Mouse (Mus musculus) gastrocnemius, postnatal 25 days (tissue): ENCODE measurements at regions not wholly inside any gene's neighbourhood (a gene's known extent, or its start where the extent isn't known, plus 50 kb on each side); places are given as distances from the start of the nearest gene placed in this dataset.

Experiments used
- DNase-seq: peaks from one replicate; pipeline ENCODE4 v3.0.0; 2022

DNA sequence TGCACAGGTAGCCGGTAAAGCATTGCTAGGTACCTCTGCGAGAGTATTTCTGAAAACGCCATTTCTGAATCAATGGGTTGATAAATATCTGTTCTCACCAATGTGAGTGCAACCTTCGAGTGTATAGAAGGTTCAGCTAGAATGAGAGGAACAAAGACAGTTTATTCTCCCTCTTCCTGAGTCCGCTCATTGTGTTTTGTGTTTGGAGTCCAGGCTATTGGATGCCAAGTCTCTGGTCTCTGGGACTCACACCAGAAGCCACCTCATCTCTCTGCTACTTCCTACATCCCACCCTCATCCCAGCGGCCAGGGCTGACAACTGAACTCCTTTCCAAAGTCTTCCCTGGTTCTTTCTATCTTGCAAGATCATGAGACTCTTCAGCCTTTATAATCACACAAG, 62.7 kb downstream of the Lrrc30 start:
- no peak for DNase-seq

DNA sequence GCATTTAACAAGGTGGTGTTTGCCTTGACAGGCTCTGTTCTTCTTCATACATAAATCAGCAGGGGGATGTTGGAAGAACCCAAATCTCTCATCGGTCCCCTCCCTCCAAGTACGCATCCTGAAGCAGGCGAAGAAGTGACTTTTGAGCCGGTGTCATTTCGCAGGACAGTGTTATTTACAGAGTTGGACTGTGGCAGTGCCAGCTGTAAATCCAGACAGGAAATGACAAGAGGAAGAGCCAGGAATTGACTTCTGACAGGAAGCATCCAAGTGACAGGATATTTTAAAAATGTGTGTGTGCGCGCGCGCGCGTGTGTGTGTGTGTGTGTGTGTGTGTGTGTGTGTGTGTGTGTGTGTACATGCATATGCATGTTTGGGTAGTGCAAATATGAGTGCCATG, 66.3 kb downstream of the Lrrc30 start:
- DNase-seq: no peak

DNA sequence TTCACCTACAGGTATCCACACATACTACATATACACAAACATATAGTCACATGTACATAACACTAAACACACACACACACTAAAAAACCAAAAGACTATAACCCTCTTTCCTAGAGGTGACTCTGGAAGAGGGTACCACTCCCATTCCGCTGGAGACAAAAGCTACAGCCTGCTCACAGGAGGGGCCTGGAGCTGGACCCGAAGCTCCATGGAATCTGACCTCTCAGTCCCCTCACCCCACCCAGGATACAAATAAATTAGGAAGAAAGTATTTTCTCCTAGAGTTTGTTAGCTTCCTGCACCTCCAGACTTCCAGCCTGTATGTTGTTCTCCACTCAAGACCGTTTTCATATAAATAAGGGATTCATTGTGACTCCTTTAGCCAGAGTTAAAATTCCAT, 66.8 kb downstream of the Lrrc30 start:
- peak; percentile 11 for DNase-seq

DNA sequence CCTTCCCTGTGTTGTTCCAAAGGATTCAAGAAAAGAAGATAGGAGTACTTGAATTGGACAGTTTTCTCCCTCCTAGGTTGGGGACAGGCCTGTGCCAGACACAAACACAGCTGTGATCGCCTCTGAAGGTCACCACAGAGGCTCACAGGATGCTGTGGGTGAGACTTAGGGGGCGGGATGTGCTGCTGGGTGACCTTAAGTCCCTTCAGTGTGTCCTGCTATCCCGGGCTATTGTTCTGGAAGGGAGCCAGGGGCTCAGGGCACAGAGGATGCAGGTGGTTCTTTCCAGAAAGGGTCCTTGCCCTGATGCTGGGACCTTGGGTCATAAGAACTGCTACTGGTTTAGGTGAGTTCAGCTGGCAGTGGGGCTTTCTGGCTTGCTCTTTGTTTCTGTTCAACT, 67.7 kb downstream of the Lrrc30 start:
- DNase-seq: peak; percentile 16

DNA sequence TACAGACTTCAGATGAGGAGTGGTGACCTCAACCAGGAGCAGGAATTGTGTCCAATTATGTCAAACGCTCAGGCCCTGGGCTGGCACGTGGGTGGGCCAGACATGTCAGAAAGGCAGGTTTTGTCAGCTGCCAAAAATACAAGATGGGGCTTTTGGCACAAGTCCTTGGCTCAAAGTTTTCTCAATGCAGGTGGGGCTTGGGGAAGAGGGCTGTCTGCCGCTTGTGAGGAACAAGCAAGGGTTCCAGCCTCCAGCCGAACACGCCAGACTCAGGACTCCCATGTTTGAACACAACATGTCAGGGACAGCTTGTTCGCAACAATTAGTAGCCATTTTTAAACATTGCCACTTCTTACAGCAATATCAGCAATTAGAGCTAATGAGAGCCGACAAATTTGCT, 69.5 kb downstream of the Lrrc30 start:
- no peak for DNase-seq

DNA sequence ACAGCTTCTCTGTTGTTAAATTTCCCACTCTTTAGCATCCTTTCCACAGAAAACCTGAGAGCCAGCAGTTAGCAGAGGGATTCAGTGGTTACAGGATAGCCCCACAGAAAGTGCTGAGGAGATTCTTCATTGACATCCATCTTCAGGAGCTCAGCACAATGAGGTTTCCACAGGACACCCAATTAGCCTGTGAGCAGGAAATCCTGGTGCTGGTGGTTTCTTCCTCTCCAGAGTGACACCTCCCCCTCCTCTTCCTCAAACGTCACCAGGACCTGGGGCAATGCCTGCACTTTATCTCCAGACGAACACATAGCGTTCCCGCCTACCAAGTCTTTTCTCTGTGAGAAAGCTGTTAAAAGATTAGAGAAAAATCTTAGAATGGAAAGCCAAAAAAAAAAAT, 70.7 kb downstream of the Lrrc30 start:
- DNase-seq: no peak

DNA sequence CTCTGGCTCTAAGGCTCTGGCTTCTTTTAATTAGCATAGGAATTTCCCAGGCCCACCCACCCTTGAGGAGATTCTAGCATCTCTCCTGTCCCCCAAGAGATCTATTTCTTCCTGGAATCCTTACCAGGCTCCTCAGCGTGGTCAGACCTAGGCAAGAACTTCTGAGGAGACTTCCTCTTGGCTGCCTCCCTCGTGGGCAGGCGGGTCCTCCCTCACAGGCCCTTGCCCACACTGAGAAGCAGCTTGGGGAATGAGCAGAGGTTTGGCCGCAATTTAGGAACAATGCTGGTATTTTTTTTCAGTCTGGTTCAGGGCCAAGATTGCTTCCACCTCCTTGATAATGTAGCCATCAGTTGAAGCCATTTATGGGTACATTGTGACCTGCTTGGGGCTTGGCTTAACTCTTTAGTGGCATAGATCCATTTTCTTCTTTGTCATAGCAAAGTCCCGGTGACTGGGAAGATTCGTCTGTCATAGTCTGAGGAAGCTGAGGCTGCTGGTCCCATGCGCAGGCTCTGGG, 75.1 kb downstream of the Lrrc30 start:
- no peak for DNase-seq

DNA sequence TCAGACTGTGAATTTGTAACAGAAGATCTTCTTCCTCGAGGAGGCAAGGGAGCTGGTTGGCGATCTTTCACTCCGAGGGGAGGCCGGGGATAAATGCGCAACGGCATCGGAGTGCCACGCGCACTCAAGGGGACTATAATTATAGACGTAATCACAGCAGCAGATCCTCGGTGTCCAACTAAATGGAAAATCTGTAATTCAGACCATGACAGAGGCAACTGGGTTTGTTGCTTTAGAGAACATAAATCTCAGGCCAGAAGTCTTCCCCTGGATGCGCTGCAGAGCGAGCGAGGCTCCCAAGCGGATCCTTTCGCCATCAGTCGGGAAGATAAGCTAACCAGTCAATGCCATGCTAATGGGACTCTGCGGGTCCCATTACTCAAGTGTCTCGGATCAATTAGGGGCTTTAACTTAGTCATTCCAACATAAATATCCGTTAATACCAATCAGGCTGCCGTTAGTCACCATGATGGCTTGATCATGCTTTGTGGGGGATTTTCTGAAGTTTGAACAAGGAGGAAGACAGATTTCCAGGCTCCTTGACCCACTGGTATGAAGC, 79.9 kb downstream of the Lrrc30 start:
- no peak for DNase-seq

DNA sequence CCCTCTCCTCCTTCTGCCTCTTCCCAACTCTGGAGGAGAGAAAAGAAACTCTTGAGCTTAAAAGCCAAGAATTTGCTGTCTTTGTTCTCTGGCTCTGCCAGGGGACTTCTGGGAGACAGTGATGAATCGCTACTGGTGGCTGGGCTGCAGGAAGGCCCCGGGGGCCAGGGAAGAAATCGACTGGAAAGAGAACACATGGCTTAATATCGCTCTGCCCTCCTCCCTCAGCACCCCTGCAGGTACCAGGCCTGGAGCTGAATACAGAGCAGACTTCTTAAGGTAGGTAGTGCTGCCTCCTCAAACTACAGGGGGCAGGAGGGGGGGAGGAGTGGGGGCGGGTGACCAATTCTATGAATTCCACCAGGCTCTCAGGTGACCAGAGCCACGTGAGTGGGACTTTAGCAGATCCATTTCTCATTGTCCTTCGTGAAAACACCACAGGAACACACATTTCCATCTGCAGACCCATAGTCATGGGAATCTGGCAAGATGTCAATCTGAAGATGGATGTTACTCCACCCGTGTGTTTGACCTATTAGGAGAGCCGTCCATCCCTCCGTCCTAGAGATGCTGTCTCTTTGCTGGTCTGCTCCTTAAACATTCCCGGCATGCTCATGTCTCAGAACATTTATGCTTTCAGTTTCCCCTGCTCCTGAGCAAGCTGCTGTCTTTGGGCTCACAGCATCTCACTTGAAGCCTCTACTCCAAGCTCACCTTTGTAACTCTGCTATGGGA, 83.4 kb downstream of the Lrrc30 start:
- DNase-seq: no peak

DNA sequence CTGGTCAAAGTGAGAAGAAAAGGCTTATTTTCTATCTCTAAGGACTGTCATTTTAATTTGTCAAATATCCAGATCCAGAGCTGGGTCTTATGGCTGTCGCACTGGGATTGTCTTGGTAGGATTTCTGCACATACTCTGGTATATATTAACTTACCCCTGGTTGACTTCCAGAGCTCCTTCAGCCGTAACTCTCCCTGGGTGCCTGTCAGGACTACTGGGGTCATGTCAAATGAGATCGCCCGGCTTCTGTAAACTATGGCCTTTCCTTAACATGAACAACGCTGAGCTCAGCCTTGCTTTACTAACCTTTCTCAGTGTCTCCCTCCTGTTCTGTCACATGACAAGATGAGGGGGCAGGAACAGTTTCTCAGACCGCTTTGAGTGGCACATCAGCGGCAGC, 88.1 kb downstream of the Lrrc30 start:
- no peak for DNase-seq

DNA sequence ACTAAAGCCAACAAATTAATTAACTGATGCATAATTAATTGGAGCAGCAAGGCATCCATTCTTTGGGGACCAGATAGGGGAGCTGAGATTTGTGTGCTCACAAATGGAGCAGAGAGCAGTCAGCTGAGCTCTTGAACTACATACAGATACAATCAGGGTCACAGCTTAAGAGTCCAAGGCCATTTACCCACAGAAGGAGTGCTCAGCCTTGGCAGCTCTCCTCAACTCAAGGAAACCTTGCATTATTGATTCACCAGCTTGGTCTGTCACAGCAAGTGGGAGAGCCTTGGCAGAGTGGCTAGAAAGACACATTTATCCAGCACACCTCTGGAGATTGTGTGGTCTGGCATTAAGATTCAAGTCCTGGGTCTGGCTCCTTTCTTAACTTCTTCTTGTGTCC, 100.2 kb downstream of the Lrrc30 start:
- no peak for DNase-seq

DNA sequence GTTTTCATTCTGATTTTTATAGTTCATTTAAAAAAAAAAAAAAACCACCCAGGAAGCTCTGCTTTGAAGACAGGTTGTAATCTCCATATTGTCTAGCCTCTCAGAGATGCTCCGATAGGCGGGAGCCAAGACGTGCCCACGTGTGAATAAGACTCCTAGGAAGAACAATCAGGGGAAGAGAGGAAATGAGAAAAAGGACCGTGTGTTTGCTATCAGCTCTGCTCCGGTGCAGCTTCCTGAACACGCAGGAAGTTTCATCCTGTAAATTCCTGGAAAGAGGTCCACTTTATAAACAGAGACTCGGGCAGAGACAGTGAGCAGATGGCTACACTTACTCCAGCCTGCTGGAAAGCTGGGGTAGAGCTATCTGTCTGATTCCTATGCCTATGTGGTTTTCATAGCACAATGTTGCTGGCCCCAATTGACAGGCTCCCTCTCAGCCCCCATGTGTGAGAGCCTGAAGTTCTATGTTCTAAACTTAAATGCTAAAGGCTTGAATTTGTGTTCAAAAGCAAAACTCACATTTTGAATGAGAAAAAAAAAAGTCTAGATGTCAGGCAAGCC, 111.6 kb downstream of the Lrrc30 start:
- no peak for DNase-seq

DNA sequence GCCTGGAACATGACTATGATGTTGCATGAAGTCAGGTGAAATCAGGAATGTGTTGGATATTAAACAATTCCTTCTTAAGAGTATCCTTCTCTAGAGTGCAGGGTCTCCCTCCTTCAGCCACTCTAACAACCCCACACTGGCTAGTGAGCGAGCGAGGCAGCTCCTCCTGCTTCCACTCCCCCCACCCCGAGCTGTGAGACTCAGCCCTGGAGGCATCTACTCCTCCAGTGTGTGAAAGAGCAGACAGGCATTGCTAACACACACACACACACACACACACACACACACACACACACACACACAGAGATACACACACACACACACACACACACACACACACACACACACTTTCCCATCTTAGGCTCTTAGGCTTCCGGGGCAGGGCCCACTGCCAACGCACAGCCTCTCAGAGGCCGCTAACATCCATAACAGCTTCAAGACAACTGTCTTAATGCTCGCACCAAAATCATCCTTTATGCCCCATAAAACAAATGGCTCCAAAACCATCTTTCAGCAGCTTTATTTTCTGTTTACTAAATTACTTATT, 116.8 kb downstream of the Lrrc30 start:
- peak; percentile 16 for DNase-seq

DNA sequence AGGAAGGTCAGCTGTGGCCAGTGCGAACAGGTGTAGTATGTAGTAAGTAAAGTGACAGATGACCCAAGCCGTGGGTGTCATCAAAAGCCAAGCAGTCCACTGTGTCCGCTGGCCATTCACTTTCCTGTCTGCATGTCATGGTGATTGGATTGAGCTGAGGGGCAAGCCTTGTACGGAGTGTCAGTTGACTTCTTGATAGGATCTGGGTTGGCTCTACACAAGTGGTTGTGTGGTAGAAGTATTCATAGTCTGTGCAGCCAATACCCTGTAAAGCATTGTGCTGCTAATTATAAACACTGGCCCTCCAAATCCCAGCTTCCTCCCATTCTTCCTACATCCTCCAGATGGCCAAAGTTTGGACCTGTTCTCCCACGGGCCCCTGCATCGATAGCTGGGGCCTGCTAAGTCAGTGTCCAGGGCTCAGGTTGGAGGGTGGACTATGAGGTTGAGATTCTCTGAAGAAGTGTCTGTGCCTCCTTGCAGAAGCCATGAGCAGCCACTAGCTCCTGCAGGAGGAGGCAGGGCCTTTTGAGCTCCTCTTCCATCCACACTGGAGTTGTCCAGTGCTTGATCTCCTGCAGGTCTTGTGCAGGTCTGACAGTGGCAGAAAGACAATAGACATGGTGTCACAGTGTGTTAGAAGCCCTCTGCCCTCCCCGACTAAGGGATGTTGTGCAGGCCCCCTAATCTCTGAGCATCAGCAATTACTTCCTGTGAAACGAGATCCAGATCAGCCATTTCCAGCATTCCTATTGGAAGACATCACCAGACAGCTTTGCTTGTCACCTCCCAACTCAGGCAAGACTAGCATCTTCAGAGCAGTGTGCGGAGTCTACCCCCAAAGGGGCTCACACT, 117.9 kb downstream of the Lrrc30 start:
- DNase-seq: peak; percentile 30

DNA sequence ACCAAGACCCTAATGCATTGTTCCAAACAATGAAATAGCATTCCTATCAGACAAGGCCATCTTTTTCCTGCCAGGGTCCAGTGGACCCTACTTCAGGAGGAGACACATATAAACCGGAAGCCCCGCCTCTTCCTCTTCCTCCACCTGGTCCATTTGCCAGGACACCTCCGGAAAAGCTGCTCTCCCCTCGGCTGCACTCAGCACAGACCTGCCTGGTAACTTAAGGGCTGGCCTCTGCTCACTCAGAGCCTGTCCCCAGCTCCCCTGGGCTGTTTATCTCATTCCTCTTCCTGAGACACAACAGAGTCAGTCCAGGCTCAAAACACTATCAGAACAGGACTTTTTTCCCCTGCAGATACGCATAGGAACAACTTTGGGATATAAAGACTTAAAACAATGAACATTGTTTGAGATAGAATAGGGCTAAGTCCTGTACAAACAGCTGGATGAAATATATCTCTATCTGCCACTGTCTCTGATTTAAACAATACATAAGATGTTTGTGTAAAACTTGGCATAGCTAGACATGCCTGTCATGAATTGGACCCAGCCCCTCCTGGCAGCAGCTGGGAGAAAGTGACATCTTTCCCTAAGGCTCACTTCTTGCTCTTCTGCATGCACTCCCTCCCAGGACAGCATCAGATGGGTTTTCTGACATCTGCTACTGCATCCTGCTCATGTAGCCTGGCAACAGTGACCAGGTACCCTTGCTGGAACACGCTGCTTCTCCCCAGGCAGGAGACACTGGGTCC, 119.6 kb downstream of the Lrrc30 start:
- peak; percentile 55 for DNase-seq

DNA sequence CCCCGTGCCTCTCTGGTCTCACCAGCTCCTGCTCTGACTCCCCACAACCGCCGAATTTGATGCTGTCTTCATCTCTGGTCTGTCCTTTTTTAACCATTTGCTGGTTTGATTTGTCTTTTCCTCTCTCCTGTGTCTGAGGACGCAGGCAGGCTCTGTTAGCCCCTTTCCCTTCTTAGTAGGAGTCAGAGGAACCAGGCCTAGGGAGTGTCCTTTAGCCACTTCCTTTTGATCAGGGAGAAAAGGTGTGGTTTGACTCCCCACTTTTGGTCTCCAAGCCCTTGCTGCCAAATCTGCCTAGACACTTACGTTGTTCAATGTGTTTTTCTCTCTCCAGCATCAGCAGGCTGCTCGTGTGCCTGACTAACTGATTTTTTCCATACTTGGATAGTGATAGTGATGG, 120.5 kb downstream of the Lrrc30 start:
- peak; percentile 8 for DNase-seq

DNA sequence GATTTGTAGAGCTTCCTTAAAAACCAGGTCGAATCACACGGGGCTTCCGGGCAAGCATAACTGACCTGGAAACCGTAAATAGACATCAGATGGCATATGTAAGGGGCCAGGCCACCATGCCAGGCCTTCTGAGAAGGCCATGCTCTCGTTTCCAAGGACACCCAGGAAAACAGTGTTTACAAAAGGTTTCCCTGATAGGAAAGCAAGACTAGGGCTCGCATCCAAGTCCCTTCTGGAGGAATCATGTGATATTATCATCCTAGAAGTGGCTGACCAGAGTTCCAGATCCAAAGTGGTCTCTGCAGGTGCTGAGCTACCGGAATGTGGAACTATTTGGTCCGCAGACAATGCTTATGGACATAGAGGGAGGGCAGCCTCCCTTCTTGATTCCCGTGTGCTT, 122.6 kb downstream of the Lrrc30 start:
- no peak for DNase-seq

DNA sequence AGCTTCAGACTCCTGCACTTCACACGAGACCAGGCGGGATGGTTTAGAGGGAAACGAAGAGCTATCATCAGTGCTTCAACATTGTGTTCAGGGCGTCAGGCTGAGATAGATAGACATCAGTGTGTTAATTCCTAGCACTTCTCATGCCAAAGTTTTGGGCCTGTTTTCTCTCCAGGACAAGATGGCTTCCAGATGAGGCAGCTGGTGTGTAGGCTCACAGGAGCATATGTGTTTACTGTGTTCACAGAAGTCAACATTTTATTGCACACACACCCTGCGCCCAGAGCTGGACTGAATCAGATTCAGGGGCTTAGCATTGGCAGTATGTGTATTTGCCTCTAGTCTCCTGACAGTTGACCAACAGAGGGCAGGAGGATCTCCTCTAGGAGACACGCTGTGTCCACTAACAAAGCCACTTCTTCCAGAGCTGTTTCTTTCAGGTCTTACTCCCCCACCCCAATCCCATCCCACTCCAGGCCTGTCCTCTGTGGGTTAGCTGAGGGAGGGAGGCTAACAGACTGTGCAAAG, 123.4 kb downstream of the Lrrc30 start:
- no peak for DNase-seq

DNA sequence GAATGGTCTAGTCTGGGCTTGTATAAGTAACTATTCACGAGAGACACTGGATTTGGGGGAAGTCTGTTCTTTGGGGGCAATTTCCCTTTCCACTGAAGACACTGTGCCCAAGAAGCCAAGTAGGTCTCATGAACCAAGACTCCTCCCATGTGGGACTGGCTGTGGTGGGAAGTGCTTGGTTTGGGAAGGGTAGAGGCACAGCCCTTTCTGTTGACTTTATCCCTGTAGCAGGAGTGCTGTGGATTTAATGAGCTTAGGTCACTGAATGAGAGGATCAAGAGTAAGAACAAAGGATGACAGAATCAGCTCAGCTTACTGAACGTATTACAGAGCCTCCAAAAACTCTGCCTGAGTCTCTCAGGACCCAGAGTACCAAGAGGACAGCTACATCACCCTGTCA, 124.2 kb downstream of the Lrrc30 start:
- no peak for DNase-seq

DNA sequence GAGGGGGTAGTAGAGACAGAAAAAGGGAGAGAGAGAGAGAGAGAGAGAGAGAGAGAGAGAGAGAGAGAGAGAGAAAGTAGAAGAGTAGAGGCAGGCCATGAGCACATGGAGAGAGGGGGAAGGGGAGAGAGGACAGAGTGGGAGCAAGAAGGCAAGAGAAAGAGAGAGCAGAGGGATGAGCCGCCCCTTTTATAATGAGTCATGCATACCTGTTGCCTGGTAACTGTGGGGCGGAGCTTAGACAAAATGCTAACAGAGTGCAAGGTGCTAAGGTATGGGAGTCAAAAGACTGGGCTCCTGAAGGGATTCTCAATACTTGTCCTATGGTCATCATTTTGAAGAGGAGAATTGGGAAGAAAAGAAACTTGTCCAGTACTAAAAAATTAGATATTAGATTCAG, 126.1 kb downstream of the Lrrc30 start:
- DNase-seq: no peak

DNA sequence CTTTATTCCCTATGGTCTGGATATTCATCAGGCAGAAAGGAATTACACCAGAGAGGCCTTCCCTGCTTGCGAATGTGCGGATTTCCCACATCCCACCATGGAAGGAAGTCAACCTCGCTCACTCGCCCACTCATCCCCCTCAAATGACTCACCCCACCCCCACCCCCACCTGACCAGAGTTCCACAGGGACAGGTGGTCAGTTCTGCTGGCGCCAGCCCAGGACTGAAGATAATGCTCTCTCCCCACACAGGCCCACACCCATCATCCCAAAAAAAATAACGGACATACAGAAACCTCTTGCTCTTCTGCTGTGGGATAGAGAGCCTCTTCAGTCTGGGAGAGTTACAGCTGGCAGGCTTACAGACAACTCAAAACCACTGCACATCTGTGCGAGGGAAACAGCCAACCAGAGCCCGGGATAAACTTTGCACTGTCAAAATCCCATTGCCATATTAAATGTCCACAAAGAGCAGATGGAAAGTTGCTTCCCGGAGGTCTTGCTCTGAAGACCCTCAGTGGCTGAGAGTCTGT, 128.0 kb downstream of the Lrrc30 start:
- no peak for DNase-seq
